Mouse (Mus musculus): Measurements from ENCODE around the gene Ecpas. TPM values are rescaled to one million over a fixed set of nuclear protein-coding genes. Genes with fewer than 3 reads are reported as not detected.

Gene Ecpas
- total RNA-seq (2015; ENCODE audit: low replicate concordance) (21.9 and 26.1 TPM in 2 replicates), total RNA-seq (2017; ENCODE audit: low replicate concordance) (19.1 and 27.2 TPM in 2 replicates)

DNA sequence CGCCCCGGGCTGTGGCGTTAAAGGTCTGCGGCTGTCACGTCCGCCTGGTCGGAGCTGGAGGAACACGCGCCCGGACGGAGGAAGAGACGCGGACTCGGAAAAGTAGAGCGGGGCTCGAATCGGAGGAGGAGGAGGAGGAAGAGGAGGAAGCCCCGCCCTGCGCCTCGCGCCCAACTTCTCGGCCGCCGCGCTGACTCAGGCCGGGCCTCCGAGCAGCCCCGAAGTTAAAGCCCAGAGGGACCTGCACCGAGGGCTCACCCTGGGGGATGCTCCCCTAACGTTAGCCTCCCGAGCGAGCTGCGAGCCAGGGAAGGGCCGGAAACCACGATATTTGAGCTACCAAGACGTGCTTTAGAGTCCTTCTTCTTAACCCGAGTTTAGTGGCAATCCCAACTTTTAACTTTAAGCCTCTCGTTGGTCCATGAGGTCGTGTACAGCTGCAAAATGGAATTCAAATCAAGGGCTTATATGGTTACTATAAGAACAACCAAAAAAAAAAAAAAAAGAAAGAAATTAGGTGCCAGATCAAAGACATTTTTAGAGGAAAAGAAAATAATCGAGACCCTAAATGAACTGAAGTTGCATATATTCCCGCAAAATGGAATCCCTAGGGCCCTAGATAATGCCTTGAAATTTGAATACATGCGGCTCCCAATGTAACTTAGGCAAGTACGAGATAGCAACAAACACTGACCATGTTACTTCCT, at the start of gene Ecpas:
Ecpas (minus strand) TSS at position 121 of the 707 bp plus-strand sequence.
- ATAC-seq (replicated peaks; ENCODE audit: low FRiP score, poor library complexity, severe bottlenecking), result peak; percentile 93

DNA sequence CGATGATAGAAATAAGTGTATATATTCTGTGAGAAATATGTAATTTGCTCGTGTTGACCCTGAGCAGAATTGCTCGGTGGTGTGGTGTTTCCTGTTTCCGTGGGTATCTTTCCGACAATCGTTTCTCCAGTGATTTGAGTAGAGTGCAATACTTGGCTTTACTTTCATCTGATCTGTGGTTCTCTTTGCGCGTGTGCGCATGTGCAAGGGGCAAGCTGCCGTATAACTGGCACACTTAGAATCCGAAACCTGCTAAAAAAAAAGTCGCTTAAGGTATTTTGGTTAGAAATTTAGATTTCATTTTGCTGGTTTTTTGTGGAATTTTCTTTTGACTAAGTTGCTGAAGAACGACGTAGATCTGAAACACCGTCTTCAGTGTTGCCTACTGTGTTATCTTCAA, 49.2 kb upstream of the Ecpas start:
- no peak for ATAC-seq (replicated peaks; ENCODE audit: low FRiP score, poor library complexity, severe bottlenecking)

DNA sequence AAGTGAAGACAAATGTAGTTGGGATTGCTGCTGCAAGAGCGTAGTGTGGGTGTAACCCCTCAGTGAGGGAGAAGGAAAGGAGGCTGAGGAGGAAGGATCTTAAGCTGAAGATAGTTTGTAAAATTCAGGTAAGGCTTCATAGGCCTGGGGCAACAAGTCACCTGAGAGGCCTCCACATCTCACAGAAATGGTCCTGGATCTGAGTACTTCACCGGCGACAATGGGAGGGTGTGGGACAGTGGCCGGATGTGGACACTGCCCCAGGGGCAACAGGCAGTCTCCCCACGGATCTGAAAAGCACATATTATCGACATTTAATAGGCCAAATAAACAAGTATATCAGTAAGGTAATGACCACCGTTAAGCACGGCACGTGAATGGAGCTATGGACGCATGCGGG, 40.1 kb upstream of the Ecpas start:
- no peak for ATAC-seq (replicated peaks; ENCODE audit: low FRiP score, poor library complexity, severe bottlenecking)

DNA sequence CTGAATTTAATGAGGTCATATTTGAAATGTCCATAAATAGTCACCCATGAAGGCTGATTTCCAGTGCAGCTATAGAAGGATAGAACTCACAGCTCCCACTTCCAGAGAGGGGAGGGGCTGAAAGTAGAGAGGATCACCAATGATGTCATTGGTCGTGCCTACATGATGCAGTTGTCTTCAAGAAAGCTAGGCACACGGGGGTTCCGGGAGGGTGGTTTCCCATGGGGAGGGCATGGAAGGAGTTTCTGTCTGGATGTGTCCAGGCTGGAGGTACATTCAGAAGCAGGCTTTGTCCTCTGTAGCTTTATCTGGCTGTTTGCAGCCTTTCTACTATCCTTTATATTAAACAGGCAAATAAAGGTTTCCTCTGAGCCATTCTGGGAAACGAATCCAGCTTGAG, 35.8 kb upstream of the Ecpas start:
- ATAC-seq (replicated peaks; ENCODE audit: low FRiP score, poor library complexity, severe bottlenecking), result no peak

DNA sequence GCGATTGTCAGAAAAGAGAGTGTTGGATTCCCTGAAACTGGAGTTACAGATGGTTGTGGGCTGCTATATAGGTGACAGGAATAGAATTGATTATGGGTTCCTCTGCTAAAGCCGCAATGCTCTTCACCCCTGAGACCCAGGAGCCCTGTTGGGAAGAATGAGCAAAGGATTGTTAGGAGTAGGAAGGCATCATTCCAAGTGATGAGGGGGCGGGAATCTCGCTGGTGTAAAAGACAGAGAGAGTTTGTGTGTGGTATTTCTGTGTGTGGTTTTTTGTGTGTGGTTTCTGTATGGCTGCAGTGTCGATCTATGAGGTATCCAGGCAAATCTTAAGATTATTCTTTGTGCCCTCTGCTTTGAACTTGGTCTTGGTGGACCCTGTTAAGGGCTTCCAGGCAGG, 32.1 kb upstream of the Ecpas start:
- ATAC-seq (replicated peaks; ENCODE audit: low FRiP score, poor library complexity, severe bottlenecking), result no peak

DNA sequence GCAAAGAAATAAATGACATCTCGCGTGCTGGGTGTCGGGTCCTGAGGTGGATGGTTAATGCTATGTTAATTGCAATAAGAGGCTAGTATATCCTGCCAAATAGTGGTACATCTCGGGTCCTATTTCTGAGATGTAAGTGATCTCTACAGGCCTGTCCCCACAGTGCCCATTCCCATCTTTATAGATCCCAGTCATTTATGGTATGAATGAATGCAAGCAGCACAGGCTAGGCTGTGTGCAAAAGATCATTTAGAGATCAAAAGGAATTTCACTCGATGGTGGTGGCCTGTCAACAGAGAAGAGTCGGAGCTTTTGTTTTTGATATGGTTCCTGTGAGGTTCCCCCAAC, 31.6 kb upstream of the Ecpas start:
- ATAC-seq (replicated peaks; ENCODE audit: low FRiP score, poor library complexity, severe bottlenecking), result no peak

DNA sequence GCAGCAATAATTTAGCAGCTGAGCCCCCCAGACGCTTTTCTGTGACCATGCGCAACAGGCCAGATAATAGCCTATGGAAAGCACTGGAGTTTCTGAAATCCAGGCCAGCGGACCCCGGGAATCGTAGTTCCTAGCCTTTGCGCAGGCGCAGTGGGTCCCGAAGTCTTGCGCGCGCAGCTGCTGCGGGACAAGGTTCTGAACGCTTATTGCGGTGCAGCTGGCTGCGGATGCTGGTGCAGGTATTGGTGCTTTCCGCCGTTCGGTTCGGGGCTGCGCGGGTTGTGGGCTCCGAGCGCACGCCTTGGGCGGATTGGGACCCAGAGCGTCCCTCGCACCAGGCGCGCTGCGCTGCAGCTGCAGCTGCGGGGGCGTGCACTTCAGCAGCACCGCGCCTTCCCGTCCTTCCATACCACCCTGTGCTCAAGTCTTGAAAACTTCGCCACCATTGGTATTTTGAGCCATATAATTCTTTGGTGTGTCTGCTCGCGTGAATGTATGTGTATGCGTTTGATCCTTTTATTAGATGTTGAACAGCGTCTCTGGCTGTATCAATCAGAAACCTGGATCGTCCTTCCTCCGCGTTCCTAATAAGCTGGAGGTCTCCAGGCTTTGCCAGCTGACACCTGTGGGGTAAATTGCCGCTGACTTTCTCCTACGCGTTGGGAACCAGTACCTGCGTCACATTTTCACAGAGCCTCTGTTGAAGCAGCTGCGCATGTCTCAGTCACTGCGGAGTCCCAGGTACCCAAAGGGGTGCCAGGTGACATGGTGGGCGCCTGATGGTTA, 31.1 kb upstream of the Ecpas start, which contains the start of gene Zkscan16:
Zkscan16 (plus strand) TSS at position 209 of the 786 bp plus-strand sequence.
- no peak for ATAC-seq (replicated peaks; ENCODE audit: low FRiP score, poor library complexity, severe bottlenecking)

DNA sequence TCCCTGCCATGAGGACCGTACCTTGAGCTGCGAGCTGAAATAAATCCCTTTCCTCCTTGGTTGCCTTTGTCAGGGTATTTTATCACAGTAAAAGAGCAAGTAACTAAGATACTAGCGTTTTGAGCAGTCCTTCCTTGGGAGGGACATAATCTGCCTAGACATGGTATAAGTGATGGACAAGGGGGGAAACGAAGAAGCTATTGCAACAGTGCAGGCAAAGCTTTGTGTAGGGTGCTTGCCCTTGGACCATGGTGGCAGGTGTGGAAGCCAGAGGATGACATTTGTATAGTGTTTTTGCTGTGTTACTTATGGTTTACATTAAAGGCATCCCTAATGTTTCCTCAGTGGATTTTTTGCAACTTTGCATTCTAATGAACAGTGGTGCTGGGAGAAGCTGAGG, 30.4 kb upstream of the Ecpas start:
- ATAC-seq (replicated peaks; ENCODE audit: low FRiP score, poor library complexity, severe bottlenecking), result no peak

DNA sequence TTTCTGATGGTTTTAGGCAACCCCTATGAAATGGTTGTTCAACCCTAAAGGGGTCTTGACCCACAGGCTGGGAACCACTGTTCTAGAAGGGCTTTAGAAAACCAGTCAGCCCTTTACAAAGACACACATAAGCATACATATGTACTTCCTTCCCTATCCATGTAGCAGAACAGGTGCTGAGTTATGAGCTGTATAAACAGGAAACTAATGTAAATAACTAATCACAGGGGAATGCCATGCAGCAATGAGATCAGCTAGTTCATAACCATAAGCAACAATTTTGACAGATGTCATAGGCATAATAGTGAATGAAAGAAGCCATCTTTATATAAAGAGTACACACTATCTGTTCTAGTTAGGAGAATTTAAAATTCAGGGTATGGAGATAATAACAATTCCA, 29.1 kb upstream of the Ecpas start:
- ATAC-seq (replicated peaks; ENCODE audit: low FRiP score, poor library complexity, severe bottlenecking), result no peak

DNA sequence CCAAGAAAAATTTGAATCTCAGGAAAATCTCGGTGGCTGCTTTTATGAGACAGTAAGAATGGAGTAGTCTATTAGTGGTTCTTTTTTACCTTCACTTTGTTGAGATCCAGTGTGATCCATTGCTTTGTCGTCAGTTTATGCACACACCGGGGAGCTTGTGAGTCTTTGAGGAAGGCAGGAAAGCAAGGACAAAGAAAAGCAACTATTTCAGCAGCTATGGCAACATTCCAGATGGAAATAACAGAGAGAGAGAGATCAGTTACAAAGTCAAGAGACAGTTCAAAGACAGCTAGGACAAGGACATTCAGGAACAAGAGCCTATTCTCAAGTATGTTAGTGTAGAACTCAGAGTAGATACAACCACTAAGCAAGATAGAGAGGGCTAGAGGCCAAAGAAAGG, 23.3 kb upstream of the Ecpas start:
- no peak for ATAC-seq (replicated peaks; ENCODE audit: low FRiP score, poor library complexity, severe bottlenecking)

DNA sequence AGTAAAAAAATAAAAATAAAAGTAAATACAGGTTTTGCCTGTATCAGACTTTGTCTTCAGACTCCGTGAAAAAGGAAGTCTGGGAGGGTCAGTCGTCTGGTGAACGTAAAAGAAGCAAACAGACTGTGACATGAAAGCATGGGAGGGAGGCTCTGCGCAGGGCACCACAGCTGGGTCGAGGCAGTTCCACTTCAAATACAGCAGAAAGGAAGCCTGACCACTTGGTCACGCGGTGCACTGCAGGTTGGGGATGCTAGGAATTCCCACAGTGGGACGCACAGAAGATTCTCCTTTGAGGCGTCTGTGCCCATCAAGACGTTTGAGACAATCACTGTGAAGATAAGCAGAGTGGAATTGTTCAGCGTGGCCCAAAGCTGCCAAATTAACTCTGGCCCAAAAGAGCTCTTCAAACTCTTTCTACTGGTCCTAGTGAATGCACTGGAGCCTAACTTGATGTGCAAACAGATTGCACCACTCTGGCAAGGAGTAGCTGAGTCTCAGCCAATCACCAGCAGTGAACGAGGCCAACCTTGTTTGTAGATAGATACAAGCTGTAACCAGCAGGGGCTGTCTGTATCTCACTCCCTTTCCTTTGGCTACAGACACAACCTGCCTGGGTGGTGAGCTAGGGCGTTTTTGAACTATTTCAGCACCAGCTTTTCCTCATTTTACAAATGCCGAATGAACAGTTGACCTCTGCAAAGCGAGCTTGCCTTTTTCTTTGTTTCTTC, 22.4 kb upstream of the Ecpas start:
- ATAC-seq (replicated peaks; ENCODE audit: low FRiP score, poor library complexity, severe bottlenecking), result peak; percentile 35; the same call in 1 of the 2 replicates

DNA sequence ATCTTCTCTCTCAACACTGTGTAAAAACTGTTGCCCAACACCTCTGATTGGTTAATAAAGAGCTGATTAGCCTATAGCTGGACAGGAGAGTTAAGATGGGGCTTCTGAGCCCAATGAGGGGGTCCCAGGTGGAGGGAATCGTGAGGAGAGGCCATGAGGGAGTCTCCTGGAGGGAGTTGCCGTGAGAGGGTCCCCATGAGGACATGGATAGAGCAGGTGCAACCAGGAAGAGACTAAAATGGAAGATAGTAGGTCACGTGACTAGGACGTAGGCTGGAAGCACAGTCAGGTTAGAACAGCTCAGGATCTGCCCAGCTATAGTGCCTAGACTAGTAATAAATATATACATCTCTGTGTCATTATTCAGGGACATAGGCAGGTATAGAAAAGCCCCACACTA, 21.8 kb upstream of the Ecpas start:
- ATAC-seq (replicated peaks; ENCODE audit: low FRiP score, poor library complexity, severe bottlenecking), result no peak

DNA sequence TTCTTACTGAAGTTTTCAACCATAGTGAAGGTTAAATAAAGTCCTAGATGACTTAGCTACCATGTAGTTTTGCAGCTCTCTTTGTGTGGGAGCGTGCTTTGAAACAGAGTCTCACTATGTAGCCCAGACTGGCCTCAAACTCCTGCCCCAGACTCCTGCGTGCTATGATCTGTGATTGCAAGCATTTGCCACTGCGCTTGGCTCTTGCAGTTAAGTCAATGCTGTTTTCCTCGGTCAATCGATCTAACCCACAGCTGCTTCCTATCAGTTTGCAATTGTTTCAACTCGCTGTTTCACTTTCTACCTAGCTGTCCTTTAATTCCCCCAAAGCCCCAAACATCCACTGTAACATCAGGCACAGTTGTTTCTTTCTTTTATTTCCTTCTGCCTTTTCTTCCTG, 20.0 kb upstream of the Ecpas start:
- ATAC-seq (replicated peaks; ENCODE audit: low FRiP score, poor library complexity, severe bottlenecking), result no peak

DNA sequence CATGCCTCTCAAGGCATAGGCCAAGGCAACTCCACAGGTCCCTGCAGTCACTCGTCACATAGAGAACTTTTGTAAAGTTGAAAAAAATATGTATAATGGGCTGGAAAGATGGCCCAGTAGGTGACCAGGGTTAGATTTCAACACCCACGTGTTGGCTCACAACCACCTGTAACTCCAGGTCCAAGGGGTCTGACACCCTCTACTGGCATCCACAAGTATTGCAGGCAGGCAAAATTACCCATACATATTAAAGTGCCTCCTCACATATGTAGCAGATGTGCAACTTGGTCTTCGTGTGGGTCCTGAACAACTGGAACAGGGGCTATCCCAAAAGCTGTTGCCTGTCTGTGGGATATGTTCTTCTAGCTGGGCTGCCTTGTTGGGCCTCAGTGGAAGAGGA, 15.1 kb upstream of the Ecpas start:
- ATAC-seq (replicated peaks; ENCODE audit: low FRiP score, poor library complexity, severe bottlenecking), result peak; percentile 80

DNA sequence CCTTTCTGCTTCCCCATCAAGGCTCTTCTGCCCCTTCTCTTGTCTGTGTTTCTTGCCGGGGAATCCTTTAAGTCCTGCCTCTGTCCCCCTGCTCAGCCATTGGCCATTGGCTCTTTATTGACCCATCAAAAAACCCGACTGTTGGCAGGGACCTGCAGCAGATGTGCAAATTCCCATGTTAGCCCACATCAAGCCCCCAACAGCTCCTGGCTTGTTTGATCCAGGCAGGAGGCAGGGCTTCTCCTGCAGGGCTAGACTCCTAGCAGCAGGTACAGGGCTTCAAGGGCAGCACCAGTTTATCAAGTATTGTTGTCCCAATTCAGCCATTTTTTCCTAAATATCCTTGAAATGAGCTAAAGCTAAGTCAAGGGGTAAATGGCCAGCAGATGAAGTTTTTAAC, 13.6 kb upstream of the Ecpas start:
- ATAC-seq (replicated peaks; ENCODE audit: low FRiP score, poor library complexity, severe bottlenecking), result no peak

DNA sequence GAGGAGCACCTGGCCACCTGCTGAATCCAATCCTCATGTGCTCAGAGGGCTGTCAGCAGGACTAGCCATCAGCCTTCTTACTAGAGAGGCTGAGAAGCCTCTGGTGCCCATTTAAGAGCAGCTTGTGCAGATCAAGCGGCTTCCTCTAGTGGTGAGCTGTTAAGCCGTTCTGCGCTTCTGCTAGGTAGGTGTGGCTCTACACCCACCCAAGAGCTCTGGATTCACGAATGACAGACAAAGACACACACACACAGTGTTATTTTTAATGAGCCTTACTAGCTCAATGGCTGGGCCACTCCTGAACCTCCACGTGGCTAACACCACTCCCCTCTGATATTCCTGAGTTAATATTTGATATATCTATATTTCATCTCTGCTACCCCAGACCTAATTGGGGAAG, 13.1 kb upstream of the Ecpas start:
- ATAC-seq (replicated peaks; ENCODE audit: low FRiP score, poor library complexity, severe bottlenecking), result no peak

DNA sequence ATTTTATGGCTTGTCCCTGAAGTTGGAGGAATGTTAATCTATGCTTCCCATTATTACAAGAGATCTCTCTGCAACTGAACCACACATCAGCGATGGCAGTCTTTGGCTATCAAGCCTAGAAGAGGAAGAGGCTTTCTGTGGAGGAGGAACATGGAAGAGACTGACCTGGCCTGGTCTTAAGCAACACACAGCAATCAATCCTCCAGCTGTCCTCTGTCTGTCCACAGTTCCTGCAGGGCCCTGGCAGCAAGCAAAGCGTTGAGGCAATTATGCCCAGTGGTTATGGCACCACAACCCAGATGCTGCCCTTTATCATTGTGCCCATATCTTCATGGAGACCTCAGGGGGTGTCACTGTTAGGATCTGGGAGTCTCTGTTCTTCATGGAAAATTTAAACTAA, 11.4 kb upstream of the Ecpas start:
- ATAC-seq (replicated peaks; ENCODE audit: low FRiP score, poor library complexity, severe bottlenecking), result no peak

DNA sequence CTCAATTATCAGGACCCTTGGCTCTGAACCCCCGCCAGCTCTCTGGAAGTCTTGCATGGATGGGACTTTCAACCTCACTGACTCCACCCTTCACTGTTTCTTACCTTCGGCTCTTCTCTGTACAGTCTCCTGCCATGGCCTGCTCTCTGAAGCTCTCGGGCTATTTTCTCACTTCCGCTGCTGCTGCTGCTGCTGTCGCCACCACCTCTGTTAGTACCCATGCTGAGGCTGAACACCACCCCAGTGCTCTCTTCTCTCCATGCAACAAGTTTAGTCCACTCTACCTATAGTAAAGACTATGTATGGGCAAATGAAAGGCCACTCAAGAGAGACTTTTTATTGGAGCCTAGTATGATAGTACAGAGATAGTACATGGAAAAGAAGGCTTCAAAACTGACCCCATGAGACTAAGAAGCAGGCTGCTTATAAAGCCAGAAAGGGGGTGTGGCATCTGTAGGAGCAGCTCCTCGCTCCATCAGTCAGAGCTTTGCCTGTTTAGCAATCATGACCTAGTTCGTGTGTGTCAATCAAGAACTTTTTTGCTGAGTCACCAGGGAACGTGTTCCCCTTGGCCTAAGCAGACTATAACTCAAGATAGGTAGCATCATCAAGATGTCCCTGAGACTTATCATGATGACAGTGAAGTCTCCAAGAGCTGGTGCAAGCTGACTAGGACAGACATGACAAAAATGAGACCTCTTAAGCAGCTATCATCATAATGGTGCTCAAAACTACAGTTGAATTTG, 2.7 kb upstream of the Ecpas start:
- ATAC-seq (replicated peaks; ENCODE audit: low FRiP score, poor library complexity, severe bottlenecking), result no peak

DNA sequence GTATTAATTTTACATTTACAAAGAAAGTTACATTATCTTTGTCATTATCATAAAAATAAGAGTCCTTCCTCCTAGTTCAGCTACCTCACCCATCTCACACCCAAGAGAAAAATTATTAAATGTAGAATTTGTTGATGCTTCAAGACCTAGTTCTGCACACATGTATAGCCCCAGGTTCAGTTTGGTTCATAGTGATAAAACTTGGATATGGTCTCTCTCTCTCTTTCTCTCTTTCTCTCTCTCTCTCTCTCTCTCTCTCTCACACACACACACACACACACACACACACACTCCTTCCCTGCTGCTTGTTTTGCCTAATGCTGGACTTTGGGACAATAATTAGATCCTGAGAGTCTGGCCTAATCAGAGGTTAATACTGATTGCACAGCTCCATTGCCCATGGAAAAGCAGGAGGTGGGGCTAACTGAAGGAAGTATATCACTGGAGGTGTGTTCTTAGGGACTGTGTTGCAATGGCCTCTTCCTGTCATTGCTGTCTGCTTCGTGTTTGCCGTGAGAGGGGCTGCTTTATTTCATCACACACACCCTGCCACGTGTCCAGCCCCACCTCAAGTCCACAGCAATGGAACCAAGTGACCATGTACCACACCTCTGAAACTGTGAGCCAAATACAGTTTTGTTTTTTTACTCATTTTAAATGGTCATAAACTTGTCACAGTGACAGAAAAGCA, 932 bp upstream of the Ecpas start:
- ATAC-seq (replicated peaks; ENCODE audit: low FRiP score, poor library complexity, severe bottlenecking), result no peak
